Mouse (Mus musculus) effector memory CD4-positive, alpha-beta T cell, adult 5 months (primary cell): ENCODE measurements around the gene Sgta. TPM values are rescaled to one million over a fixed set of nuclear protein-coding genes. Genes with fewer than 3 reads are reported as not detected.

Source experiments
- polyA plus RNA-seq: library from polyadenylated mRNA; unstranded; fragments of 100-300 nt; shearing (Covaris generic); gene quantifications from one replicate; pipeline ENCODE4 v1.2.1, GENCODE M21; 2017

Sgta gene
- 64.8 TPM for polyA plus RNA-seq

DNA sequence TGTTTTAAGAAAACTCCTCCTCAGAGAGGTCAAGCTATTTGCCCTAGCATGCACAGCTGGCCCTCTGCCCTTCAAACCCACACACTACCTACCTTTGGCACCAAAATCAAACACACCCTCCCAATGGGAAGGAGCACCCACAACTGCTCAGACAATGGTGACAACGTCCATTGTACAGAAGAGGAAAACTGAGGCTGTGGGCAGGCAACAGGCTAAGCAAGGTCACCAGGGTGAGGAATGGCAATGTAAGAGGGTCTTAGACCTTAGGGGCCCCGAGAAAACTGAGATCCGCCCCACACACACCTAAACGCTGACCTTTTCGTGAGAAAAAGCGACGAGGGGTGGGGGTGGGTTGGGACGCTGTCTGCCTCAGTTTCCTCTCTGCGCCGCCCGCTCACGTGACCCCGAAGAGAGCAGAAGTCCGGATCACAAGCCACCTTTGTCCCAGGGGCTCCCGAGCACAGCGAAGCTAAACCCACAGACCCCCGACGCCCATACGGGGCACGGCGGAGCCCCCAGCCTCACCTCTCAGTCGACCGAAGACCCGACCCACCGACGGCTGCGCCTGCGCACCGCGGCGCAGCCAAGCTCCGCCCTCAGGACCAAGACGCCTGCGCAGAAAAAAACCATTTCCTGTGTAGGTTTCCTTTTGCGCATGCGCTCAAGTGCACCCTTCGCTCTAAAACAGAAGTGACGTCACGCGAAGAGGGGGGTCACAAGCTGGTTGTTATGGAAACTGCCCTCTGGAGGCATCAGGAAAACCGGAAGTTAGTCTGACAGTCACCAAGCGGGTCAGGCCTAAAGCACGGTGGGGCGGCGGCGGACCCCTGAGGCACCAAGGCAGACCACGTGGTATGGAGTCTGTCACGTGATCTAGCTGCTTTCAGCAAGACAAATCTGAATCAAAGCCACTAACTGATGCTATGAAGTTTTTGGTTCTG, at the start of gene Sgta:
Gene Sgta, minus strand, starts transcription at position 579 of the 941 bp plus-strand sequence.

DNA sequence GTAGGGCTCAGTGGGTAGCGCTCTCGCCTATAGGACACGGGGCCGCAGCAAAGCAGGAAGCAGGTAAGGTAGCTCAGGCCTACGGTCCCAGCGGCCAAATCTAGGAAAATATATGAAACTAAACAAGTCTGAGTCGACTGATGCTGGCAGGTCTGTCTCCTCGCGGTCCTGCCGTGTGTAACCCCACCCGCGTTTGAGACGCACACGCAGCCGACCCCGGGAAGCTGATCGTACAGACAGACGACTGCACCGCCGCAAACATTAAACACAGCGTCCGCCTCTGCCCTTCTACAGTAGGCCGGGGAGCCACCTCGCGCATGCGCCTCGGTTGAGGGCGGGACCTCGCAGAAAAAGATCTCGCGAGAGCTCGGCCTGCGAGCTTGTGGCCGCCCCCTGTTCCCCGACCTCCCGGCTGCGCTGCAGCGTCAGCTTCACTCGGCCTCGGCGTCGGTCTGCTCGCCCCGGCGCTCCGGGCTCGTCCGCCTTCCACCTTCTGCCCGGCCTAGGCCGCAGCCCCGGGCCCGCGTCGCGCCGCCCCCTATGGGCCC, 45.7 kb upstream of the Sgta start, which contains the start of gene Map2k2:
Gene Map2k2, plus strand, starts transcription at position 351 of the 548 bp plus-strand sequence.

DNA sequence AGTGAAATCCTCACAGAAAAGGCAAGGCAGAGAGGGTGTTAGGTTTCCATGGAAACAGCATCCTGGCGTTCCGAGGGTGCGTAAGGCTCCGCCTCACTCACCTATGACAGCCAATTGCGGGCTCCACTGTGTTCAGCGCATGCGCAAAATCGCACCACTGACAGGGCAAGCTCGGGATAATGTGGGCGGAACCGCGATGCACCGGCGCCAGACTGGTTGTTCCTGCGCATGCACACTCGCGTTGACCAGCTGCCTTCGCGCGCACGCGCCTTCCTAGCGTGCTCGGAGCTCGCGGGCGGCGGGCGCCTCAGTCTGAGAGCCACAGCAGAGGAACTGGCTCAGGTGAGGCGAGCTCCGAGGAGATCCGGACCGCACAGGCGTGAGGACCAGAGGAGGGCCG, 9.9 kb upstream of the Sgta start, which contains the start of gene Thop1:
Gene Thop1, plus strand, starts transcription at position 200 of the 400 bp plus-strand sequence.

DNA sequence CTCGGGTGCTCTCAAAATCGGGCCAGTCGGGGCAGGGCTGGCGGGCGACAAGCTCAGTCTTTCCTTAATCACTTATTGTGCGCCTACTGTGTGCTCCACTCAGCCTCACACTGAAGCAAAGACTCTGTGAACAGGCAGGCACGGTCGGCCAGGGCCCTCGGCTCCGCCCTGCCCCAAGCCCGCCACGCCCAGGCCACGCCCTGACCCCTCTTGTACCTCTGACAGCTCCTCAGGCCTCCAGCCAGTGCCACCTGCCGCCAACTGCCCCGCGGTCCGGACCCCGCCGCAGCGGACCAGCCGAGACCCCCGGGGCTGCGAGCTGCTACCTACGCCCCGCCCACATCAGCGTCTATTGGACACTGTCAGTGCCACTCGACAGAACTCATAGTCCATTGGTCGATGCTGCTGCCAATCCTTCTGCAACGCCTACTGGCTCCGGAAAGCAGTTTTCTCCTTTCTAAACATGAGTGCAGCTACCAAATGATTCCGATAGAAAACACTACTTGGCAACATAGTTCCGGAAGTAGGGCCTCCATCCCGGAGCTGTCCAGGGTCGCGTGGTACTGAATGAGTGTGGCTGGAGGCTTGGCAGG, 22.9 kb downstream of the Sgta start, which contains the start of gene Slc39a3:
Gene Slc39a3, minus strand, starts transcription at position 439 of the 593 bp plus-strand sequence.

GRCm38 (mm10) chr10:81025639-81026275, 34.2 kb downstream of the Sgta start, which contains the start of gene Diras1:
TSS of gene Diras1 (minus strand) at chr10:81025662.

DNA sequence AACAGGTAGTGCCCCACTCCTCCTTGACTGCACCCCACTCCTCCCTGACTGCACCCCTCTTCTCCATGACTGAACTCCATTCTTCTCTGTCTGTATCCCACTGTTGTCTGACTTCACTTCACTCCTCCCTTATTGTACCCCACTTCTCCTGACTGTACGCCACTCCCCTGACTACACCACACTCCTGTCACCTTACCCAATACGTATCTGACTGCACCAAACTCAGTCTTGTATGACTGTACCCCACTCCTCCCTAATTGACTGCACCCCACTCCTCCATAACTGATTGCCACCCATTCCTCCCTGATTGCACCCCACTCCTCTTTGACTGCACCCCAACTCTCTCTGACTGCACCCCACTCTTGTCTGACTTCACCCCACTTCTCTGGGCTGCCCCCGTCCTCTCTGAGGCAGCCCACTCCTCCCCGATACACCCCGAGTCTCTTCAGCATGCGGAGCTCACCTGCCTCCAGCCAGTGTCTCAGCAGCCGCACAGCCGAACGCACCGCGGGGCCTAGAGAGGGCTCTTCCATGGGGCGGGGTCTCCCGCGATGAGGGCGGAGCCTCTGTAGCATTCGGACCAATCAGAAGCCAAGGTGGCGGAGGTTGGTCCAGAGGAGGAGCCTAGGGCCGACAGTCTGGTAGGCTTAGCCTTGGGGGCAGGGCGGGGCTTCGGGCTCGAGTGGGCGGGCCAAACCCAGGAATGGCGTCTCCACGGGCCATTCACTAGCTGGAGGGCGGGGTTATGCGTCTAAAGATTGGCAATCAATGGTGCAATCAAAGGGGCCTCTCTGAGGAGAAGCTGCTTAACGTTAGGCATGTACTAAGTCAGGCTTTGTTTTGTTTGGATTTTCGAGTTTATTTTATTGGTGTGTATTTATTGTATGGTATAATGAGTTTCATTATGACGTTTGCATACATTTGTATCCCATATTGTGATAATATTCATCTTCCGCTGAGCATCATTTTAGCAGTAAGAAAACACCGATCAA, 45.3 kb downstream of the Sgta start, which contains the start of gene Gng7:
Gene Gng7, minus strand, starts transcription at position 553 of the 992 bp plus-strand sequence.

Other genes with a start within 250 kb of the Sgta start
- gene Jsrp1, start 246.7 kb downstream of the Sgta start, polyA plus RNA-seq, result not detected
- gene Oaz1, start 233.5 kb downstream of the Sgta start, polyA plus RNA-seq, result 2,107 TPM
- not detected for gene Lingo3, start 216.1 kb downstream of the Sgta start, polyA plus RNA-seq
- 80.2 TPM for gene Lsm7, start 205.0 kb downstream of the Sgta start, polyA plus RNA-seq
- 19.0 TPM for gene Sppl2b, start 204.9 kb downstream of the Sgta start, polyA plus RNA-seq
- gene Tmprss9, start 188.3 kb downstream of the Sgta start, polyA plus RNA-seq, result not detected
- gene Timm13, start 159.2 kb downstream of the Sgta start, polyA plus RNA-seq, result 133 TPM
- 12.7 TPM for gene Lmnb2, start 141.9 kb downstream of the Sgta start, polyA plus RNA-seq
- 590 TPM for gene Gadd45b, start 130.1 kb downstream of the Sgta start, polyA plus RNA-seq
- gene Gng7, start 45.2 kb downstream of the Sgta start, polyA plus RNA-seq, result 0.67 TPM
- not detected for gene Diras1, start 34.5 kb downstream of the Sgta start, polyA plus RNA-seq
- 9.4 TPM for gene Slc39a3, start 22.8 kb downstream of the Sgta start, polyA plus RNA-seq
- 6.2 TPM for gene Thop1, start 9.9 kb upstream of the Sgta start, polyA plus RNA-seq
- gene Creb3l3, start 38.7 kb upstream of the Sgta start, polyA plus RNA-seq, result not detected
- 147 TPM for gene Map2k2, start 45.7 kb upstream of the Sgta start, polyA plus RNA-seq
- 74.9 TPM for gene Zbtb7a, start 75.0 kb upstream of the Sgta start, polyA plus RNA-seq
- gene Pias4, start 107.7 kb upstream of the Sgta start, polyA plus RNA-seq, result 39.4 TPM
- 872 TPM for gene Eef2, start 116.5 kb upstream of the Sgta start, polyA plus RNA-seq
- 90.2 TPM for gene Dapk3, start 122.8 kb upstream of the Sgta start, polyA plus RNA-seq
- 0.70 TPM for gene 4930442H23Rik, start 123.7 kb upstream of the Sgta start, polyA plus RNA-seq
- 0.21 TPM for gene Nmrk2, start 141.9 kb upstream of the Sgta start, polyA plus RNA-seq
- gene Atcay, start 170.7 kb upstream of the Sgta start, polyA plus RNA-seq, result 5.9 TPM
- 5.5 TPM for gene Zfr2, start 173.0 kb upstream of the Sgta start, polyA plus RNA-seq
- 59.6 TPM for gene Matk, start 192.8 kb upstream of the Sgta start, polyA plus RNA-seq
- gene Mrpl54, start 206.8 kb upstream of the Sgta start, polyA plus RNA-seq, result 146 TPM
- gene Apba3, start 206.8 kb upstream of the Sgta start, polyA plus RNA-seq, result 40.4 TPM
- 10.0 TPM for gene Tjp3, start 231.4 kb upstream of the Sgta start, polyA plus RNA-seq
- gene Pip5k1c, start 232.8 kb upstream of the Sgta start, polyA plus RNA-seq, result 81.0 TPM